Mouse (Mus musculus) heart, adult 9 months (tissue): ENCODE results near the gene Smcr8.
A peak's percentile ranks its signal among the peaks of the same experiment; 100 is the strongest.

ENCODE experiments used
- DNase-seq, 2 experiments: peaks; one replicate each; pipeline ENCODE4 v3.0.0; 2022; ENCODE audit warnings: low spot score in 2 of 2

Smcr8 gene

DNA sequence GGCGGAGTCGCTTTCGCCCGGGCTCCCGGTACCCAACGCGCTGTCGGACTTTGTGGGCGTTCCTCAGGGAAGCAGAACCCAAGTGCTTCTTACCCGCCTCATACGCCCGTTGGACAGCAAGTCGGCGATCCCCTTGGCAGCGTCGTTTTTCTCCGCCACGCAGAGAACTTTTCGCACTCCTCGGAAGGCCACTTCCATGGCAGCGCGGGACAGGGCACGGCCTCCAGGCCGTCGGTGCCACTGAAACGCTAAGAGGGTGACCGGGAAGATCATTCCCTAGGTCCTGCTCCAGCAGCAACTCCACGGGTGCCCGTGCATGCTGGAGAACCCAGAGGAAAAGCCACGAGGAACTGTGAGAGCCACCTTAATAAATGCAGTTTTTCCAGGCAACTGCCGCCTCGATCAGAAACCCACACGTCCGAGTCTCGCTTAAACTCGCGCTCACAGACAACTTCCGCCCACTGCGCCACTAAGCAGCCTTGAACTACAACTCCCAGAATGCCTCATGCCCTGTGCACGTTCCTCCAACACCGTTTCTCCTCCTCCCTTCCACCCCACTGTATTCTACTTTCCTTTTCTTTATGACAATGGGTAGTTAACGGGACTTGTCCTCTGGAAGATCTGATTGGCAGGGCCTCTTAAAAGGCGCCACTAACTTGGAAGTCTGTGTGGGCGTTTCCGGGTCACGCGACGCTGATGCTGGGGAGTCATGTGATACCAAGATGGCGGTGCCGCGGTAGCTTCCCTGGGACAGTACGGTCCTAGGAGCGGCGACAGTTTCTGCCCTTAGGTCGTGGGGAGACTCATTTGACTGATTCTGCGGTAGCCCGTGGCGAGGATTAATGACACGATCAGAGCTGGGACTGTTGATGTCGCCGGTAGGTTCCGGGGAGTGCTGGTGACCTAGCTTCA is at the start of gene Smcr8, which contains the start of gene Top3a:
TSS of gene Smcr8 (plus strand) at position 696 of the 912 bp plus-strand sequence.
TSS of gene Top3a (minus strand) at position 537 of the 912 bp plus-strand sequence.
- peak; percentile 89 to 90 for DNase-seq

- DNase-seq = peak; percentile 96
Observed at GRCm38 (mm10) chr11:60728260-60728761, 49.0 kb upstream of the Smcr8 start, which contains the start of gene Mief2. Gene Mief2, plus strand, starts transcription at chr11:60728398.

DNA sequence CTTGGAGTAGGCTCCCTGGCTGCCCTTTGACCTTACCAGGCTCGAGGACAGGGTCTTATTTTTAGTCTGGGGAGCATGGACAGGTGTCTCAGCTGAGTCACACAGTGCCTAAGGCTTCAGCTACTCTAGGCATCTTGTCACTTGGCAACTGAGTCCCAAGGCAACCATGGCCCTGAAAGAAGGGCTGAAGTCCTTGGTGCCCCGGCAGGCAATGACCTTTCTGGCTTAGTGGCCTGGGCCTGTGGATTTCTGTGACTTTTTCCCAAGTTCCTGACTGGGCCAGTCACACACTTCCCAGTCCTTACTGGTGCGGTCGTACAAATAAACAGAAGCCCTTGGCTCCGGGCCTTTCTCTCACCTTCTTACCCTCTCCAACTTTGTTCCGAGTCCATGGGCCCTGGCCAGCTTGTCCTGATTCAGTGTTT is 48.1 kb upstream of the Smcr8 start:
- peak in 1 of 2 experiments; percentile 23 for DNase-seq

GRCm38 (mm10) chr11:60730169-60730568 is 47.2 kb upstream of the Smcr8 start:
- no peak for DNase-seq

DNA sequence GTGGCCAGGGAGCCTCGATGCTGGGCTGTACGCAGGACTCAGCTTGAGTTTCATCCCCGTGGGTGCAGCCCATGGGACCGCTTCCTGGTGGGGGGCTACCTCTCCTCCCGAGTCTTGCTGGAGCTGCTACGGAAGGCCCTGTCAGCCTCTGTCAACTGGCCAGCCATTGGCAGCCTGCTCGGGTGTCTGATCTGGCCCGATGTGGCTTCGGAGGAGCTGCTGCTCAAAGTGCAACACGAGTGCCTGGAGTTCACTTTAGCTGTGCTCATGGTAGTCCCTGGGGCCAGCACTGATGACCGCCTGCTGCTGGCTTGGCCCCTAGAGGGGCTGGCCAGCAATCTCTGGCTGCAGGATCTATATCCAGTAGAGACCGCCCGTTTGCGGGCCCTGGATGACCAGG is 46.1 kb upstream of the Smcr8 start:
- DNase-seq = no peak

- no peak for DNase-seq
Observed at GRCm38 (mm10) chr11:60734206-60734605, 43.1 kb upstream of the Smcr8 start.

- DNase-seq = no peak
Observed at GRCm38 (mm10) chr11:60735191-60735590, 42.1 kb upstream of the Smcr8 start.

DNA sequence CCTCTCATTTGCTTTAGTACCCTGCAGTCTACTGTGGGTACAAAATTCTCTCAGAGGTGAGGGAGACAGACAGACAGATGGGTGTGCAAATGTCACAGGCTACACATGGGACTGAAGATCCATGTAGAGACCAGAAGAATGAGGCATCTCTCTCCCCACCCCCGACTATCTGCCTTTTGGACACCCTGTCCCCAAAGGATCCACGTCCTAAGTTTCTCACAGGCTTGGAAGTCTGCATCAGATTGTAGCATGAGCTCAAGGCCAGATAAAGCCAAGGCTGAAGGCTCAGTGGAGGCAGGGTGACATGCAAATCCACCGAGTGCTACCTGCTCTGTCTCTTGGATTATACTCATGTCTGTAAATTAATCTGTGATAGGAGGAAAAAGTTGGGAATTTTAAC is 40.8 kb upstream of the Smcr8 start:
- DNase-seq = no peak

GRCm38 (mm10) chr11:60737450-60737849 is 39.9 kb upstream of the Smcr8 start:
- DNase-seq = no peak

DNA sequence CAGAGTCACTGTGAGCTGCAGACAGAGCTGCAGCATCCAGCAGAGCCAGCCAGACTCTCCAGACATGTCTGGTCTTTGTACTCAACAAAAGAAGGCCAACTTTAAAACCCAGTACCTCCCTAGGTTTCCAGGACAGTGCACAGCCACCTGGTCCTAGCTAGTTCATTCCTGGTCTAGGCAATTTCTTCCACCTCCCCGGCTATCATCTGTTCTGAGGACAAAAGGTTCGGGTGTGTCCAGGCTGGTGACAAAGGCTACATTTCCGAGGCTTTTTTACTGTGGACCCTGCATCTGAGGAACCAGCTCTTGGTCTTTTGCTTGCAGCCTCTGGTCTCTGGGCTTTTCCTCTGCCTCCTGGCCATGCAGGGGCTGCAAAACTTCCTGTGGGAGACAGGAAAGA is 37.0 kb upstream of the Smcr8 start:
- DNase-seq = no peak

DNA sequence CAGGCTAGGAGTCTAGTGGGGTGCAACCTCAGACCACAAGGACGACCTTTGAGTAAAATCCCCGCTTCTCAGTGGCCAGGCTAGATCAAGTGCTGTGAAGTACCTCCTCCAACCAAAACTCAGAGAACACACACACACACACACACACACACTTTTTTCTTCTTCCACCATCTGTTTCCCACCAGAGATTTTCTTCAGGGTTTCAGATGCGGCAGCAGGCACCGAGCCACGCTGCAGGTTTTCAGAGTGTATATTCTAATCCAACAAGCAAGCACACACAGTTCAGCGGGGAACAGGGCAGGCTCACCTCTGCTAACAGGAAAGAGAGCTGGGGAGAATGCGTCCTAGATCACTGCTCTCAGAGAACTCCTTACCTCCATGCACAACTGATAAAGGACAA is 21.8 kb upstream of the Smcr8 start:
- no peak for DNase-seq

GRCm38 (mm10) chr11:60761681-60762080 is 15.6 kb upstream of the Smcr8 start:
- DNase-seq = no peak

DNA sequence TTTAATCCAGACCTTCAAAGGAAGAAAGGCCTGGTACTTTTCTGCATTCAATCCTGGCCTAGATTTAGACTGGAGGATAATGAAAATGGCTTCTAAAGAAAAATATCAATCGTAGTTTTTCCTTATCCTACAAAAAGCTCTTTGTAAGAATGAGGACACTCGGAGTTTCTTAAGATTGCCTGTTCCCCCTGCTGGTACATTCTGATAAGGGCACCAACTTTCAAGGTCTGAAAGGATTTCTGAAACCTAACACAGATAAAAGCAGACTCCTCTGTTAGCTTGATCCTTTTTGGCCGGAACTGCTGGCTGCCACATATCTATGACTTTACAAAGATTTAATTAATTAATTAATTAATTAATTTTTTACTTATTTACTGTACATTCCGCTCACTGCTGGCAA is 10.4 kb upstream of the Smcr8 start:
- no peak for DNase-seq

GRCm38 (mm10) chr11:60769322-60769721 is 8.0 kb upstream of the Smcr8 start:
- DNase-seq = no peak

DNA sequence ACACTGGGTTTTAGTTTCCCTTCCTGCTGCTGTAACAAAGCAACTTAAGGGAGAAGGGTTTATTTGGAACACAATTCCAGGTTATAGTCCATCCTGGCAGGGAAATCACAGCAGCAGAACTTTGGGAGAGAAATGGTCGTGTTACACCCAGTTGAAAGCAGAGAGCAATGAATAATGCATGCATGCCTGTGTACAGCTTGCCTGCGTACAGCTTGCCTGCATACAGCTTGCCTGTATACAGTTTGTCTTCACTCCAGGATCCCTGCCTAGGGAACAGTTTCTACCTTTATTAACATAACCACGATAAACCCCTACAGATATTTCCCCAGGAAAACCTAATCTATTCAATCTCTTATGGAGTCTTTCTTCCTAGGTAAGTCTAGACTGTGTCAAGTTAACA is 6.5 kb upstream of the Smcr8 start:
- DNase-seq = no peak

GRCm38 (mm10) chr11:60772161-60772560 is 5.2 kb upstream of the Smcr8 start:
- DNase-seq = no peak

DNA sequence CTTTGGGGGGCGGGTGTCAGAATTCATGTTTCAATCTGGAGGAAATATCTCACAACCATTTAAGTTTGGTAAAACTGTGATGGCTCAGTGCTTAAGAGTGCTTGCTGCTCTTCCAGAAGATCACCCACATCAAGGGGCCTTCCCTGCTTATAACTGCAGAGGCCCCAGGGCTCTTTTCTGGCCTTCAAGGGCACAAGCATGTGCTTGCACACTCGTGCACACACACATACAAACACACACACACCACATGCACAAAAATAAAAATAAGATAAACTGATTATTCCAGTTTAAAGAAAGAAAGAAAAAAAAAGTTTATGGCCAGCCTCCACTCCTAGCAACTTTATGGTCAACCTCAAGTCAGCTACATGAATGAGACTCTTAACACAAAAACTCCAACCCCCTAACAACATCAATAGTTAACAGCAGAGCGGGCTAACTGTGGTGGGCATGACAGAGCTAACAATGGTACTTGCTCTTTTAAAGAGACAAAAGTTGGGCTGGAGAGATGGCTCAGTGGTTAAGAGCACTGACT is 3.1 kb upstream of the Smcr8 start:
- DNase-seq = no peak

DNA sequence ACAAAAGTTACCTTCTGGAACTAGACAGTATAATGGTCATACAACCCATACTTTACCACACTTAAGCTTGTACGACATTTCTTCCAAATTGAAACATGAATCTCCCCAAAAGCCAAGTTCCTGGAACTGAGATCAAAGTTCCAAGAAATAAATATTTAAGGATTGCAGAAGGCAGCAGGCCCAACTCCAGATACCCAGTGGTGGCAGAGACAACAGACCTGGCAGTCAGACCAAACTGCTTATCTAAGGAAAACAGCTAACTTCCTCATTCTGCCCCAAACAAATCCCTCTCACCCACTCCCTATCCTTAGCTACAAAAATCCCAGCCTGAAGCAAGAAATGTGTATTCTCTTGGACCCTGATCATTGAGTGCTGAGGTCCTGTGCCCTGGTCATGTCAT is 2.5 kb upstream of the Smcr8 start:
- DNase-seq = no peak

- no peak for DNase-seq
Observed at GRCm38 (mm10) chr11:60775578-60775977, 1.7 kb upstream of the Smcr8 start.

DNA sequence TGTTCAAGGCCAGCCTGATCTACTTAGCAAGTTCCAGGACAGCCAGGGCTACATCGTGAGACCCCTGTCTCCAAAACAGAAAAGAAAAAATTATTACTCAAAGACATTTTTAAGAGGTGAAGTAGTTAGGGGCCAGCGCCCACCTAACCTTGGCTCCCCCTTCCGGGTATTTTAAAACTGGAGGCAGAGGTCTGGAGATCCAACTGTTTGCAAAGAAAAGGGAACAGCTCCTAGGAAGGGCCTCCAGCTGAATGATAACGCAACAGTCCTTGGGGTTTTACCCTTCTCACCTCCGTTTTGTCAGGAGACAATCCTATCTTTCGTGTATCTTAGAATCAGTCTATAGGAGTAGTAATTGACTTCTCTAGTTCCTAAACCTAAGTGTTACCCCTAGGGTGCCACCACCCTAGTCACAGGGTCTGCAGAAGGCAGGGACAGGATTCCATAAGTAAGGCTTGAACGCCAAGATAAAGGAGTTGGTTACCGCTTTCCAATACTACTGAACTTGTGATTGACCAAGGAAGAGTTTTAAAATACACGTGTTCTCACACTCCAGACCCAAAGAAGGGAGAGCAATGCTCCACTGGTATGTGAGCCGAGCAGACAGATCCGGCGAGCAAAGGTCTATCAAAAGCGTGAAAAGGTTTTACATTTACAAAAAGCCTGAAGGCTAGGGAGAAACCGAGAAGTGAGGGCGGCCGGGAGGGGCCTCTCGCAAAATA is 1.1 kb upstream of the Smcr8 start:
- DNase-seq = no peak

DNA sequence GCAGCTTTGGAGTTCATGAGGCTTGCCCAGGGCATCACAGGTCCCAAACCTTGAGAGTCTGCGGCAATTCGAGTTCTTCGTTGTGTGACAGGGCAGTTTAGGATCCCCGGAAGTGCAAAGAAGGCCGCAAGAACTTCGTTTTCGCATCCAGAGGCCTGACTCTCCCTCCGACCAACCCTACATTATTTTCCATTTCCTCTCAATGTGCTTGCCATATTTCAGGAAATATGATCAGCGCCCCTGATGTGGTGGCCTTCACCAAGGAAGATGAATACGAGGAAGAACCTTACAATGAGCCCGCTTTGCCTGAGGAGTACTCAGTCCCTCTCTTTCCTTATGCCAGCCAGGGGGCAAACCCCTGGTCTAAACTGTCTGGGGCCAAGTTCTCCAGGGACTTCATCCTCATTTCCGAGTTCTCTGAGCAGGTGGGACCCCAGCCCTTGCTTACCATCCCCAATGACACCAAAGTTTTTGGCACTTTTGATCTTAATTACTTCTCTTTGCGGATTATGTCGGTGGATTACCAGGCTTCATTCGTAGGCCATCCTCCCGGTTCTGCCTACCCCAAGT is 562 bp downstream of the Smcr8 start:
- no peak for DNase-seq

DNA sequence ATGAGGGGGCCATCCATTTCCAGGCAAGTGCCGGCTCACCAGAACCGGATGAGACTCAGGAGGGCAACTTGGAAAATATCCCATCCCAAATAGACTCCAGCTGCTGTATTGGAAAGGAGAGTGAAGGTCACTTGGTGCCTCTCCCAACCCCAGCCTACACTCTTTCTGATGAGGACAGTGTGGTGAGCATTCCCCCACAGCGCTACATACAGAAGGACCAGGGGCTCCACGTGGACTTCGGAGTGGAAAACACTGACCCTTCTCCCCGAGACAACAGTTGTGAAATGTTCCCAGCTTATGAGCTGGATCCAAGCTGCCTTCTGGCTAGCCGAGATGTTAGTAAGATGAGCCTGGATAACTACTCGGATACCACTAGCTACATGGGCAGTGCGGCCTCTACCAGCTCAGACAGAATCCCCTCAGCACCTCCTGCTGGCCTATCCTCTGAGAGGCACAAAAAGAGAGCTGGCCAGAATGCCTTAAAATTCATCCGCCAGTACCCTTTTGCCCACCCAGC is 2.4 kb downstream of the Smcr8 start:
- DNase-seq = no peak
